Mouse (Mus musculus): ENCODE results near the gene Arhgap24.
A peak's percentile ranks its signal among the peaks of the same experiment; 100 is the strongest.

Gene Arhgap24

GRCm38 (mm10) chr5:102692487-102692886 lies 211.3 kb downstream of the Arhgap24 start:
- peak; percentile 87 for DNase-seq

GRCm38 (mm10) chr5:102693192-102693591 lies 212.0 kb downstream of the Arhgap24 start:
- DNase-seq = no peak

DNA sequence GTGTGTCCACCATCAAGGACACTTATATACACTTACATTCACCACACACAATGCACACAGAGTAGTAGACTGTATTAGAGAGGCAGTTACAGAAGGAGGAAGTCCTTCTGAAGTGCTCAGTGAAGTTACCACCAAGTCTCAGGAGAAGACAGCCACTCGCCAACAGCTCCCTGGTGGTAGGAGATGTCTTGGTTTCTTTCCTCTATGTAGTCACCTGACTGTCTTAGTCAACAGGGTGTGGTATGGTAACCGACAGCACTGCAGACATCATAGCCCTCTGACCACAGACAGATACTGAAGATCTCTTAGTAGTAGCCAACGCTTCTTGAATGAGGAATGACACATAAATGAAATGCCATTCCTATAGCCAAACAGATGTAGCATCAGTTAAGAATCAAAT lies 212.7 kb downstream of the Arhgap24 start:
- DNase-seq = no peak

DNA sequence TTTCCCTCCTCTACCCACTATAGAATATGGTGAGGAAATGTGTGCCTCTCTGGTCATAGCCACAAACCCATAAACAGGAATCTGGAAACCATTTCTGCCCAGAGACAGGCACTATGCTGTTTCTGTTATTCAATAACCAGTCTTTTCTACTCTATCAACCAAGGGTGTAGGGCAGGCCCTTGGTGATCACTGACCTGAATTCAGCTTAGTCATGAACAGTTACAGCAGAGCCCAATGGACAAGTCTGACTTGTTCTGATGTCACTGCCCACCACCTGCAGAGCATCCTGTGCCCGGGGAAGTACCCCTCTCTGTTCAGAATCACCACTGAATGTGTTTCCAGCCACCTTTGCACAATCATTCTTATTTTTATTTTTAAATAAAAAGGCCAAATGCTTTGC lies 216.6 kb downstream of the Arhgap24 start:
- DNase-seq = no peak

GRCm38 (mm10) chr5:102698396-102698795 lies 217.2 kb downstream of the Arhgap24 start:
- no peak for DNase-seq

GRCm38 (mm10) chr5:102698891-102699290 lies 217.7 kb downstream of the Arhgap24 start:
- DNase-seq = no peak

DNA sequence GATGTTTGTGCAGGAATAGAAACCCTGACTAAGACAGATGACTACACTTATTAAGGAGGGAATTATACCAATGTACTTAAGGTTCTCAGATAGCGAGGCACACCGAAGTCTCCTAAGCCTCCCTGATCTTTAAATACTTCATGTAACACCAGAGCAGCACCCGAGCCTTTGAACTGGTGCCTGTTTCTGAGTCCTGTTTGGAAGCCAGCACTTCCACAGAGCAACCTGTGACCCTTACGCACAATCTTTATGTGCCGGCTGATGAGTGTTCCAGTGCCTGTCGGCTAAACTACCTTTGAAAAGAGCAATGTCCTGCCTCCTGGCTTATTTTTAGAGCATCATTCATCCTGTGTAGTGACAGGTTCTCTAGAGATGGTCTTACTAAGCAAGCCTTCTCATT lies 221.4 kb downstream of the Arhgap24 start:
- DNase-seq = no peak

- peak; percentile 87 for DNase-seq
Observed at GRCm38 (mm10) chr5:102703325-102704099, 222.3 kb downstream of the Arhgap24 start.

DNA sequence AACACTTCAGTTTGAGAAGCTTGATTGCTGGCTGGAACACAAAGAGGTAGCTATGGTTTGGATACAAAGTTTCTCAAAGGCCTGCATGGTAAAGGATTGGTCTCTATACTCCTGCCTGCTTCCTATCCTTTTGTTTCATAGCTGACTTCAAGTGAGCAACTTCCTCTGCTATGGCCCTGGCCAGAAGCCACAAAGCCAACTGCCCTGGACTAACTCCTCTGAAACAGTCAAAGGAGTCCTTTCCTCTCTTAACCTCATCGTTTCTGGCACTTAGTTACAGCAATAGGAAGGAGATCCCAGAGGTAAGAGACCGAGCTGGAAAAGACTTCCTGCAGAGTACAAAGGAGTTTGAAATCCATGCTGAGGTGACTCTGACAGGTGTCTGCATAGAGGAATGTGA lies 224.0 kb downstream of the Arhgap24 start:
- DNase-seq = no peak

- DNase-seq = no peak
Observed at GRCm38 (mm10) chr5:102710336-102710735, 229.1 kb downstream of the Arhgap24 start.

DNA sequence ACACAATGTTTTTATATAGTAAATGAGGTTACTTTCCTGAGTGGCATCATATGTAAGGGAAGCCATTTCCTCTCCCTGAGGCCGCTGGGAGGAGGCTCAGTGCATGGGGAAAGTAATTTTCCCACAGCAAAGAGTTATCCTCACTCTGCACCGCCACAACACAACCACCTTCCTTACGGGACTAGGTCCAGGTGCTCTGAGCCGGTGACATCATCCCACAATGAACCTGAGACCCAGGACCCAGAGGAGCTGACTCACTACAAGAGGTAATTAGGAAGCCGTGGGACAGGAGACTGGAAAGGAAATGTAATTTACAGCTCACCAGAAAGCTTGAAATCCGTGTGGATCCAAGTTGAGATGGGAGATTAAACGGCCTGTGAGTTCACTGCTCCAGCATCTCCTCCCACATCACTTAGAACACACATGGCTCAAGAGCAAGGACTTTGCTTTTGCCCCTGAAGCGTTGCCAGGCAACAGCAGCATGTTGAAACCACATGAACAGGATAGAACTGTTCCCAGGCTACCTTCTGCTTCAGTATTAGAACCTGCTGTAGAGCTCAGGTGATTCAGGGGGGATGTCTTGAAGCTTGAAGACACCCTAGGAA lies 238.3 kb downstream of the Arhgap24 start:
- peak; percentile 35 for DNase-seq

GRCm38 (mm10) chr5:102723558-102723957 lies 242.4 kb downstream of the Arhgap24 start:
- DNase-seq = no peak

GRCm38 (mm10) chr5:102724813-102725348 lies 243.7 kb downstream of the Arhgap24 start:
- DNase-seq = no peak

GRCm38 (mm10) chr5:102725365-102725764 lies 244.2 kb downstream of the Arhgap24 start:
- no peak for DNase-seq

GRCm38 (mm10) chr5:102726985-102727384 lies 245.8 kb downstream of the Arhgap24 start:
- peak; percentile 42 for DNase-seq

DNA sequence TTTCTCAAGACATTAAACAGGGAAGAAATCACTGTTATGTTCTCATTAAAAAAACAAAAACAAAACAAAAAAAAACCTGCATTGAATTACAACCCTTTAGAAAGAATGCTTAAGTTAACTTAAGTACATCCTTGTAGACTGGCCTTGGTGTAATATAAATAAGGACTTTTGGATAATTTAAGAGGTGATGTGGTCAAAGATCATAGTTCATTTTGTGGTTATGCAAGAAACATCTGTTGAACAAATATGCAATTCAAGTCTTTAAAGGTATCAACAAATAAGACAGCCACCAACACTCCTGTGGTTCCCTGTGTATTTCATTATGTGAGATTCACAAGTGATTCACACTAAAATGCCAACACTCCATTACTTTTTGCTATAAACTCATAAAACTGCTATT lies 247.3 kb downstream of the Arhgap24 start:
- DNase-seq = no peak

DNA sequence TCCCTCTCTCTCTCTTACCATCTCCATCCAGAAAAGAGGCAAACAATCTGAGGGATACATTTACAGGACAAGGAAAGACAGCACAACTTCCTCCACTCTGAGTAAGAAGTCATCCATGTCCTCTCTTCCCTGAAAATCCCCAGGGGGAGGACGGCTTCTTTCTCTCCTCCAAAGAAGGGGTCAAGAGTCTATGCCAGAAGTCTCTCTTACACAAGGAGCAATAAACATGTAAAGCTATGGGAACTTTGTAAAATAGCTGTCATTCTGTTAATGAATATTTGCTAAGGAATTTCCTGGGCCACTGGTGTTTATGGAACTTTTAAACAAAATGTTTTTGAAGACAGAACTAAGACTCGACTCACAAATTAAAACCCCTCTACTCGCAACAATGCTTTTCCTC lies 248.3 kb downstream of the Arhgap24 start:
- DNase-seq = no peak

DNA sequence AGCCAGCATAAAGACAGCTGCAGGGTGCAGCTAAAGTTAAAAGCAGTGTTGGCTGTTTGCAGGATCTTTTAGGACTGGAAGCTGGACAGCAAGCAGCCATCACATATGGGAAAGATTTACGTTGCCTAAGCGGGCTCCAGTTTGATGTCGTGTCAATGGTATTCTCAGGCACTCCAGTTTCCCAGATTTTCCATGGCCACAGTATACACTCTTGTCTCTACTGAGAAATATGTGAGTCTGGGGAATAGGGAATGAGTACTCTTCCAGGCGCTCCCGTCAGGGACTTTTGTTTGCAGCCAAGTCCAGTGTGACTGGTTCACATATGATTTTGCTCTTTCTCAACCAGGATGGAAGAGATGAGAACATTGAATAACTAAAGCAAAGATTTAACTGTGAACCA lies 254.9 kb downstream of the Arhgap24 start:
- peak; percentile 49 for DNase-seq

DNA sequence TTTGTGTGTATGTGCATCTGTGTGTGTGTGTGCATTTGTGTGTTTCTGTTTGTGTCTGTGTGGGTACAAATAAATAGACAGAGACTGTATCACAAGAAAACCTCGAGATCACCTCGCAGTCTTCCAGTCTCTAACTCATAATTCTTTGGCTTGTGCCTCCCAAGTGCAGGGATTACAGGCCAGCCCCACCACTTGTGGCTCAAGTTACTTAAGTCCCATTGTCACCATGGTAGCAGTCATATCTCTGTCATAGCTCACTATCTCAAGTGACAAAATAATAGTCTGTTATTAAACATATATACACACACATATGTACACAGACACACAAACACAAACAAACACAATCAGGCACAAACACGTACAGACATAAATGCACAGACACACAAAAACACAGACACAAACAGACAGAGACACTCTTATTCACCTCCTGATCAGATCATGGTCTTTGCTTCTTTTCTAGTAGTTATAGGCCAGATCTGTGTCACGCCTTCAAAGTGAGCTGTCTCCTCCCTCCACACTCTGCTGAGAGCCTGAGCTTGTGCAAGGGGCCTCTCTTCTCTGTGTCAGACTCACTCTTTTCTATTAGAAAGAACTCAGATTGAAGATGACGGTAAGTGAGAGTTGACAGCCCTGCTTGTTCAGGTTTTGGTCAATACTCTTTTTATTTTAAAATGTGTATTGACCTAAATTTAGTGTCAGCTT lies 261.5 kb downstream of the Arhgap24 start:
- DNase-seq = no peak

DNA sequence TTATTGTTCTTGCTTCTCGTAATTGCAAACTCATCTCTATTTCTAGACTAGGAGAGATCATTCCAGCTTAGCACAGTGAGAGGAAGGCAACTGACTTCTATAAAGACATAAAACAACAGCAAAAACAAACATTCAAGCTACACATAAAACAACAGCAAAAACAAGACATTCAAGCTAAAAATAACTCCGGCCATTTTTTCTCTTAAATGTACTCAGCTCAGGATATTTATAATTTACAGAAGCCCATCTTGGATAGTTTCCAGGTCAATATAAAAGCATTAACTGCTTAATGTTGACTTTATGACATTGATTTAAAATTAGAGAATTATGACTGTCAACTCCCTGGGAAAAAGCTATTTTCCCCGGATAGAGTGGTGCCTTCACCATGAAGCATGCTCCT lies 262.2 kb downstream of the Arhgap24 start:
- DNase-seq = no peak

- no peak for DNase-seq
Observed at GRCm38 (mm10) chr5:102744051-102744450, 262.9 kb downstream of the Arhgap24 start.

DNA sequence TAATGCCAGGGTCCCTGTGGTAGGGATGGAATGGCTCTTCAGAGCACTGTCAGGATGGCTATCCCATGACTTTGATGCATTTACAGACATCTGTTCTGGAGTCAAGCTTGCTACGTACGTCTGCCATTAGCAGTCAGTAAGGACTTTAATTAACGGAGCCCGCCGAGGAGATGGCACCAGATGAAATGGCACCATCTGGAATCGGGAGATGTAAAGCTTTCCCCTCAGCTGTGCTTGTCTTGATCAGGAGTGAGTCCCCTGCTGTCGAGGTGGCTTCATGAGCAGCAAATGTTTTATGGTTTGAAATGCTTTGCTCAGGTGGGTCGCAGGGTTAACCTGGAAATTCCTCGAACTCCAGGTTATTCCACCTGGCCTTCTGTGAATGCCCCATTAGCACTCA lies 267.0 kb downstream of the Arhgap24 start:
- DNase-seq = no peak

GRCm38 (mm10) chr5:102749020-102749419 lies 267.8 kb downstream of the Arhgap24 start:
- no peak for DNase-seq

DNA sequence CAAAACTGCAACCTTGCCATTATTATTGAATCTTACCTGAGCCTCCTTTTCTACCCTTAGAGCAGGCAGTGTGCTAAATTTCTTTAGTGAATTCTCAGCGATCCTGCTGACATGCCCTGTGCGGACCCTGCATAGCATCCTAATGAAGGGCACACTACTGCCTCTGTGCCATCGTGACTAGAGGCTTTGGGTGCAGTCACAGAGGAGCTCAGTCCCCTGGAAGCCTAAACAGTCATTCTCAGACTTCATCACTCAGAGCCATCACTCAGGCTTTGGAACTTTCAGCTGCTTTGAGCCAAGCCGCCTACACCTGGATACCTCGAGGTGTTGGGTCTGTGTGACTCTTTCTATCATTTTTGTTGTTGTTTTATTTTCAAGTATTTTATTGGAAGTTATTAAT lies 269.5 kb downstream of the Arhgap24 start:
- no peak for DNase-seq
